In the genomic region with DNA sequence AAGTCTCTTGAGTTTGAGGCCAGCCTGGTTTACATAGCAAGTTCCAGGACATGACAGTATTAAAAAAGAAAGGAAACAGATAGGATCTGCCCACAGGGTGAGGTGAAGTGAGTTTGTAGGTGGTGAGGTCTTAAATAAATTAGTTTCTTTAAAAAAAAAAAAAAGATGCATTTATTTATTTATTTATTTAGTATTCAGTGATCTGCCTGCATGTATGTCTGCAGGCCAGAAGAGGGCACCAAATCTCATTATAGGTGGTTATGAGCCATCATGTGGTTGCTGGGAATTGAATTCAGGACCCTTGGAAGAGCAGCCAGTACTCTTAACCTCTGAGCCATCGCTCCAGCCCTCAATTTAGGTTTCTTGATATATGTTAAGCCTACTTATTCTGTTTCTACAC, we compare ENCODE assay signal across 1 mouse cellular context.
TF ChIP-seq lines count a peak whose summit lies in the region.

No protein-coding gene starts in this region.

TF ChIP-seq in CH12.LX, 34 proteins besides CTCF, POLR2A, EP300 and RAD21:
- TF ChIP-seq ZKSCAN1 (IDR thresholded peaks at IDR 0.05; ENCODE audit: borderline replicate concordance, low read depth, low read length): no peak
- no peak for TF ChIP-seq RCOR1 (conservative IDR thresholded peaks at IDR 0.05; ENCODE audit: low read depth, low read length)
- TF ChIP-seq MAZ (IDR thresholded peaks at IDR 0.05; ENCODE audit: low read depth, low read length): no peak
- no peak for TF ChIP-seq SMC3 (IDR thresholded peaks at IDR 0.05; ENCODE audit: low read depth, low read length)
- 0 out of 2 replicates have a peak, but pooled peaks have one; percentile 21 for TF ChIP-seq MYC (IDR thresholded peaks at IDR 0.05; ENCODE audit: low read depth, low read length)
- TF ChIP-seq MAFK (IDR thresholded peaks at IDR 0.05; ENCODE audit: insufficient replicate concordance, low read length): no peak
- no peak for TF ChIP-seq E2F4 (IDR thresholded peaks at IDR 0.05; ENCODE audit: insufficient replicate concordance, low read depth, low read length)
- TF ChIP-seq ETS1 (conservative IDR thresholded peaks at IDR 0.05; ENCODE audit: low read depth, low read length): no peak
- TF ChIP-seq NRF1 (IDR thresholded peaks at IDR 0.05; ENCODE audit: low read depth, low read length): no peak
- TF ChIP-seq MEF2A (IDR thresholded peaks at IDR 0.05; ENCODE audit: borderline replicate concordance, low read depth, low read length): no peak
- no peak for TF ChIP-seq IRF4 (IDR thresholded peaks at IDR 0.05; ENCODE audit: low read depth, low read length)
- TF ChIP-seq ZNF384 (IDR thresholded peaks at IDR 0.05; ENCODE audit: low read depth, low read length): peak; percentile 46; the same call in 1 of the 2 replicates
- TF ChIP-seq CHD1 (IDR thresholded peaks at IDR 0.05; ENCODE audit: low read depth, low read length): no peak
TF ChIP-seq in CH12.LX: peak in this region for 2.
